Mouse (Mus musculus): ENCODE measurements at regions not wholly inside any gene's neighbourhood (a gene's known extent, or its start where the extent isn't known, plus 50 kb on each side); places are given as distances from the start of the nearest gene placed in this dataset.

GRCm38 (mm10) chr12:36748345-36748744 lies 360.0 kb upstream of the Meox2 start:
- H3K27me3 ChIP-seq (ENCODE audit: control insufficient read depth, insufficient read depth, low read length, poor library complexity, severe bottlenecking), result no peaks in the 10 kb centered on the region
- no peak for DNase-seq (ENCODE audit: low read depth, low spot score)
- H3K36me3 ChIP-seq (ENCODE audit: control insufficient read depth, insufficient read depth, low read length, poor library complexity, severe bottlenecking), result no peaks in the 10 kb centered on the region

- no peaks in the 10 kb centered on the region for H3K36me3 ChIP-seq (ENCODE audit: control insufficient read depth, insufficient read depth, low read length, poor library complexity, severe bottlenecking)
- DNase-seq (ENCODE audit: low read depth, low spot score), result no peak
- no peaks in the 10 kb centered on the region for H3K27me3 ChIP-seq (ENCODE audit: control insufficient read depth, insufficient read depth, low read length, poor library complexity, severe bottlenecking)
Measured at GRCm38 (mm10) chr12:36765315-36766058, 342.9 kb upstream of the Meox2 start.

GRCm38 (mm10) chr12:36766167-36766566 lies 342.2 kb upstream of the Meox2 start:
- H3K36me3 ChIP-seq (ENCODE audit: control insufficient read depth, insufficient read depth, low read length, poor library complexity, severe bottlenecking), result no peaks in the 10 kb centered on the region
- no peaks in the 10 kb centered on the region for H3K27me3 ChIP-seq (ENCODE audit: control insufficient read depth, insufficient read depth, low read length, poor library complexity, severe bottlenecking)
- DNase-seq (ENCODE audit: low read depth, low spot score), result no peak

GRCm38 (mm10) chr12:36780761-36781160 lies 327.6 kb upstream of the Meox2 start:
- DNase-seq (ENCODE audit: low read depth, low spot score), result no peak
- Histone ChIP-seq H3K27me3 (ENCODE audit: control insufficient read depth, insufficient read depth, low read length, poor library complexity, severe bottlenecking) (no peaks in the 10 kb centered on the region), H3K36me3 (ENCODE audit: control insufficient read depth, insufficient read depth, low read length, poor library complexity, severe bottlenecking) (no peaks in the 10 kb centered on the region)

- no peaks in the 10 kb centered on the region for H3K36me3 ChIP-seq (ENCODE audit: control insufficient read depth, insufficient read depth, low read length, poor library complexity, severe bottlenecking)
- H3K27me3 ChIP-seq (ENCODE audit: control insufficient read depth, insufficient read depth, low read length, poor library complexity, severe bottlenecking), result no peaks in the 10 kb centered on the region
- DNase-seq (ENCODE audit: low read depth, low spot score), result no peak
Measured at GRCm38 (mm10) chr12:36790866-36791265, 317.5 kb upstream of the Meox2 start.

- no peaks in the 10 kb centered on the region for H3K27me3 ChIP-seq (ENCODE audit: control insufficient read depth, insufficient read depth, low read length, poor library complexity, severe bottlenecking)
- no peak for DNase-seq (ENCODE audit: low read depth, low spot score)
- H3K36me3 ChIP-seq (ENCODE audit: control insufficient read depth, insufficient read depth, low read length, poor library complexity, severe bottlenecking), result no peaks in the 10 kb centered on the region
Measured at GRCm38 (mm10) chr12:36791430-36791829, 316.9 kb upstream of the Meox2 start.

GRCm38 (mm10) chr12:36792205-36792604 lies 316.1 kb upstream of the Meox2 start:
- DNase-seq (ENCODE audit: low read depth, low spot score), result peak; percentile 19
- no peaks in the 10 kb centered on the region for H3K27me3 ChIP-seq (ENCODE audit: control insufficient read depth, insufficient read depth, low read length, poor library complexity, severe bottlenecking)
- H3K36me3 ChIP-seq (ENCODE audit: control insufficient read depth, insufficient read depth, low read length, poor library complexity, severe bottlenecking), result no peaks in the 10 kb centered on the region

- H3K27me3 ChIP-seq (ENCODE audit: control insufficient read depth, insufficient read depth, low read length, poor library complexity, severe bottlenecking), result no peaks in the 10 kb centered on the region
- no peak for DNase-seq (ENCODE audit: low read depth, low spot score)
- H3K36me3 ChIP-seq (ENCODE audit: control insufficient read depth, insufficient read depth, low read length, poor library complexity, severe bottlenecking), result no peaks in the 10 kb centered on the region
Measured at GRCm38 (mm10) chr12:36793799-36794198, 314.5 kb upstream of the Meox2 start.

GRCm38 (mm10) chr12:36796201-36796600 lies 312.1 kb upstream of the Meox2 start:
- no peaks in the 10 kb centered on the region for H3K36me3 ChIP-seq (ENCODE audit: control insufficient read depth, insufficient read depth, low read length, poor library complexity, severe bottlenecking)
- no peak for DNase-seq (ENCODE audit: low read depth, low spot score)
- H3K27me3 ChIP-seq (ENCODE audit: control insufficient read depth, insufficient read depth, low read length, poor library complexity, severe bottlenecking), result no peaks in the 10 kb centered on the region

GRCm38 (mm10) chr12:36817938-36818337 lies 290.4 kb upstream of the Meox2 start:
- Histone ChIP-seq H3K36me3 (ENCODE audit: control insufficient read depth, insufficient read depth, low read length, poor library complexity, severe bottlenecking) (no peaks in the 10 kb centered on the region), H3K27me3 (ENCODE audit: control insufficient read depth, insufficient read depth, low read length, poor library complexity, severe bottlenecking) (no peaks in the 10 kb centered on the region)
- no peak for DNase-seq (ENCODE audit: low read depth, low spot score)

- H3K36me3 ChIP-seq (ENCODE audit: control insufficient read depth, insufficient read depth, low read length, poor library complexity, severe bottlenecking), result no peaks in the 10 kb centered on the region
- no peak for DNase-seq (ENCODE audit: low read depth, low spot score)
- H3K27me3 ChIP-seq (ENCODE audit: control insufficient read depth, insufficient read depth, low read length, poor library complexity, severe bottlenecking), result no peaks in the 10 kb centered on the region
Measured at GRCm38 (mm10) chr12:36818852-36819251, 289.5 kb upstream of the Meox2 start.

GRCm38 (mm10) chr12:36826766-36827165 lies 281.6 kb upstream of the Meox2 start:
- no peaks in the 10 kb centered on the region for H3K27me3 ChIP-seq (ENCODE audit: control insufficient read depth, insufficient read depth, low read length, poor library complexity, severe bottlenecking)
- no peak for DNase-seq (ENCODE audit: low read depth, low spot score)
- H3K36me3 ChIP-seq (ENCODE audit: control insufficient read depth, insufficient read depth, low read length, poor library complexity, severe bottlenecking), result no peaks in the 10 kb centered on the region

GRCm38 (mm10) chr12:36831307-36831997 lies 276.9 kb upstream of the Meox2 start:
- Histone ChIP-seq H3K27me3 (ENCODE audit: control insufficient read depth, insufficient read depth, low read length, poor library complexity, severe bottlenecking) (no peaks in the 10 kb centered on the region), H3K36me3 (ENCODE audit: control insufficient read depth, insufficient read depth, low read length, poor library complexity, severe bottlenecking) (no peaks in the 10 kb centered on the region)
- DNase-seq (ENCODE audit: low read depth, low spot score), result peak; percentile 17

- no peaks in the 10 kb centered on the region for H3K27me3 ChIP-seq (ENCODE audit: control insufficient read depth, insufficient read depth, low read length, poor library complexity, severe bottlenecking)
- no peak for DNase-seq (ENCODE audit: low read depth, low spot score)
- no peaks in the 10 kb centered on the region for H3K36me3 ChIP-seq (ENCODE audit: control insufficient read depth, insufficient read depth, low read length, poor library complexity, severe bottlenecking)
Measured at GRCm38 (mm10) chr12:36842957-36843356, 265.4 kb upstream of the Meox2 start.

- no peak for DNase-seq (ENCODE audit: low read depth, low spot score)
- no peaks in the 10 kb centered on the region for H3K27me3 ChIP-seq (ENCODE audit: control insufficient read depth, insufficient read depth, low read length, poor library complexity, severe bottlenecking)
- no peaks in the 10 kb centered on the region for H3K36me3 ChIP-seq (ENCODE audit: control insufficient read depth, insufficient read depth, low read length, poor library complexity, severe bottlenecking)
Measured at GRCm38 (mm10) chr12:36845130-36845529, 263.2 kb upstream of the Meox2 start.

All from splenic B cell, adult 2 months (primary cell).